Mouse (Mus musculus): Measurements from ENCODE around the gene Ropn1. TPM values are rescaled to one million over a fixed set of nuclear protein-coding genes. Genes with fewer than 3 reads are reported as not detected.
A peak's percentile ranks its signal among the peaks of the same experiment; 100 is the strongest.

Ropn1 gene
- polyA plus RNA-seq, 1 experiment from 2014 or later: not detected

DNA sequence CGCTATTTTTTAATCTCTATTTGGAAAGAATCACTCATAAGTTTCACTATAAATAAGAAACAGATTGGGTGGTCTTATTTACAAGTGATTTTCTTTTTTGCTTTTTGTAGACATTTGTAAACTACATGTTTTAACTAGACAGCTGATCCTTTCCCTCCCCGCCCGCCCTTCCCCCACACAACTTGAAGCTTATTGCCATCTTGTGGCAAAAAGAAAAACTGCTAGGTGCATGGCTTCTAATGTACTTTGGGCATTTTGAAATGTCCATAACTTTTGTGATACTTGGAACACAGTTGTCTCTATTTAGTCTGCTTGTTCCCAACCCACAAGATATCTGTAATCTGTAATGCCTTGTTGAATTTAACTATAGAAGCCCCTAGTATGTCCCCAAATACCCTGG is 61.8 kb downstream of the Ropn1 start:
- no peak overlapping the region for H3K9ac ChIP-seq (replicated peaks)
- no peaks in the 10 kb centered on the region for H3K9me3 ChIP-seq (ENCODE audit: low read length)
- H3K4me3 ChIP-seq (ENCODE audit: low read depth, low read length): no peak overlapping the region
- H3K27me3 ChIP-seq (ENCODE audit: insufficient read depth, low read length): no peaks in the 10 kb centered on the region
- H3K27ac ChIP-seq (ENCODE audit: low read depth): no peak overlapping the region
- H3K4me2 ChIP-seq (ENCODE audit: low read depth, low read length): no peak overlapping the region
- H3K4me1 ChIP-seq (ENCODE audit: insufficient read depth): no peaks in the 10 kb centered on the region
- TF ChIP-seq EP300 (IDR thresholded peaks at IDR 0.05; ENCODE audit: low read depth): no peak
- TF ChIP-seq CTCF (IDR thresholded peaks at IDR 0.05; ENCODE audit: low read depth): peak; percentile 62
- WGBS (ENCODE audit: insufficient replicate concordance): 84% methylated on average over 3 of the region's 3 CpGs
- ATAC-seq (no peak), DNase-seq (no peak)
- H3K36me3 ChIP-seq (replicated peaks; ENCODE audit: insufficient read depth, low read length): peaks cover 10% of the 10 kb centered on the region

DNA sequence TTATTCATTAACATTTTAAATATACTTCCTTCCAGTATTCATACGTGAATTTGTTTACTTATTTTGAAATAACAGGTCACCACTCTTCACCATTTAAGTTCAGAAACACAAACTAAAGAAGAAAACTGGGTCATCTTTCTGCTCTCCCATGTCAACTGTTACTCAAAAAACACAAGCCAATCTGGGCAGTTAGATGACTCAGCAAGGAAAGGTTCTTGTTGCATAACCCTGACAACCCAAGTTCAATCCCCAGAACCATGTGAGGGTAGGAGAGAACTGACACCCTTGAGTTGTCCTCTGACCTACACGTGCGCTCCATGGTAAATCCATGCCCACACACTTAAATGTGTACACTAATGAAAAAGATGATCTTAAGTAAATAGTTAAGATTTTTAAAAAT is 75.4 kb downstream of the Ropn1 start:
- Histone ChIP-seq H3K36me3 (replicated peaks; ENCODE audit: insufficient read depth, low read length) (peaks cover 10% of the 10 kb centered on the region; the same call in 1 of the 2 replicates), H3K27ac (ENCODE audit: low read depth) (no peak overlapping the region), H3K27me3 (ENCODE audit: insufficient read depth, low read length) (no peaks in the 10 kb centered on the region), H3K9ac (replicated peaks) (no peak overlapping the region), H3K4me2 (ENCODE audit: low read depth, low read length) (no peak overlapping the region), H3K9me3 (ENCODE audit: low read length) (no peaks in the 10 kb centered on the region), H3K4me1 (ENCODE audit: insufficient read depth) (no peaks in the 10 kb centered on the region), H3K4me3 (ENCODE audit: low read depth, low read length) (no peak overlapping the region)
- ATAC-seq (no peak), DNase-seq (no peak)
- 81% methylated on average over 3 of the region's 3 CpGs for WGBS (ENCODE audit: insufficient replicate concordance)
- TF ChIP-seq EP300 (IDR thresholded peaks at IDR 0.05; ENCODE audit: low read depth) (no peak), CTCF (IDR thresholded peaks at IDR 0.05; ENCODE audit: low read depth) (no peak)

Other genes starting within 250 kb of the Ropn1 start
- 12.8 and 16.7 TPM in 2 replicates for gene Kalrn, start 76.4 kb upstream of the Ropn1 start, polyA plus RNA-seq (2015; fragmentation: Nextera tagmentation; extraction: Ambion mirVana)
- 1.2 and 1.3 TPM in 2 replicates for gene Ccdc14, start 40.7 kb downstream of the Ropn1 start, polyA plus RNA-seq (2015; fragmentation: Nextera tagmentation; extraction: Ambion mirVana)
- 4.9 and 5.6 TPM in 2 replicates for gene Mylk, start 95.3 kb downstream of the Ropn1 start, polyA plus RNA-seq (2015; fragmentation: Nextera tagmentation; extraction: Ambion mirVana)

All from liver, postnatal 0 days (tissue).